Mouse (Mus musculus) heart, postnatal 0 days (tissue): ENCODE results near the gene Rpl32.

Experiments used
- CTCF ChIP-seq: IDR thresholded peaks from 2 replicates; pipeline ENCODE4 v1.5.1; 2016; ENCODE audit warnings: antibody characterized with exemption, control low read depth, low read depth
- EP300 ChIP-seq: IDR thresholded peaks from 2 replicates; pipeline ENCODE4 v1.6.1; 2016; ENCODE audit warnings: antibody characterized with exemption, low read depth

GRCm38 (mm10) chr6:115764179-115764578 lies 44.4 kb downstream of the Rpl32 start:
- TF ChIP-seq CTCF (peak; percentile 20; the same call in 1 of the 2 replicates), EP300 (peak; percentile 71; the same call in 1 of the 2 replicates)
